Mouse (Mus musculus): Measurements from ENCODE around the gene Tenm3. TPM values are rescaled to one million over a fixed set of nuclear protein-coding genes. Genes with fewer than 3 reads are reported as not detected.

The Tenm3 gene
- polyA plus RNA-seq, 1 experiment, result 2.3 TPM

GRCm38 (mm10) chr8:48295558-48295957 is 548.2 kb downstream of the Tenm3 start:
- Histone ChIP-seq H3K4me1 (replicated peaks; ENCODE audit: control insufficient read depth, insufficient read depth, low read length) (no peaks in the 10 kb centered on the region), H3K36me3 (ENCODE audit: control insufficient read depth, insufficient read depth, low read length) (no peaks in the 10 kb centered on the region), H3K27me3 (ENCODE audit: control insufficient read depth, insufficient read depth, low read length) (no peaks in the 10 kb centered on the region), H3K27ac (ENCODE audit: control insufficient read depth, insufficient read depth, low read length) (no peak overlapping the region), H3K4me3 (ENCODE audit: control insufficient read depth, insufficient read depth, low read length) (no peak overlapping the region)
- DNase-seq, result no peak
- TF ChIP-seq CTCF (IDR thresholded peaks at IDR 0.05; ENCODE audit: borderline replicate concordance, control insufficient read depth, extremely low read depth, insufficient read depth, low read length, poor library complexity), result no peak
- TF ChIP-seq POLR2A (IDR thresholded peaks at IDR 0.05; ENCODE audit: control insufficient read depth, extremely low read depth, insufficient read depth, low read length, poor library complexity), result no peak
- 21% methylated on average over 6 of the region's 6 CpGs for WGBS

- DNase-seq, result no peak
- over 99% methylated on average over 3 of the region's 3 CpGs for WGBS
- no peak for TF ChIP-seq CTCF (IDR thresholded peaks at IDR 0.05; ENCODE audit: borderline replicate concordance, control insufficient read depth, extremely low read depth, insufficient read depth, low read length, poor library complexity)
- no peak for TF ChIP-seq POLR2A (IDR thresholded peaks at IDR 0.05; ENCODE audit: control insufficient read depth, extremely low read depth, insufficient read depth, low read length, poor library complexity)
- Histone ChIP-seq H3K27me3 (ENCODE audit: control insufficient read depth, insufficient read depth, low read length) (no peaks in the 10 kb centered on the region), H3K4me1 (replicated peaks; ENCODE audit: control insufficient read depth, insufficient read depth, low read length) (no peaks in the 10 kb centered on the region), H3K4me3 (ENCODE audit: control insufficient read depth, insufficient read depth, low read length) (no peak overlapping the region), H3K36me3 (ENCODE audit: control insufficient read depth, insufficient read depth, low read length) (no peaks in the 10 kb centered on the region), H3K27ac (ENCODE audit: control insufficient read depth, insufficient read depth, low read length) (no peak overlapping the region)
Measured at GRCm38 (mm10) chr8:48293797-48294196, 550.0 kb downstream of the Tenm3 start.

GRCm38 (mm10) chr8:48285432-48285831 is 558.3 kb downstream of the Tenm3 start:
- TF ChIP-seq CTCF (IDR thresholded peaks at IDR 0.05; ENCODE audit: borderline replicate concordance, control insufficient read depth, extremely low read depth, insufficient read depth, low read length, poor library complexity) (no peak), POLR2A (IDR thresholded peaks at IDR 0.05; ENCODE audit: control insufficient read depth, extremely low read depth, insufficient read depth, low read length, poor library complexity) (no peak)
- H3K36me3 ChIP-seq (ENCODE audit: control insufficient read depth, insufficient read depth, low read length), result no peaks in the 10 kb centered on the region
- WGBS, result 96% methylated on average over 10 of the region's 10 CpGs
- H3K27ac ChIP-seq (ENCODE audit: control insufficient read depth, insufficient read depth, low read length), result no peak overlapping the region
- no peak for DNase-seq
- H3K27me3 ChIP-seq (ENCODE audit: control insufficient read depth, insufficient read depth, low read length), result no peaks in the 10 kb centered on the region
- H3K4me1 ChIP-seq (replicated peaks; ENCODE audit: control insufficient read depth, insufficient read depth, low read length), result no peaks in the 10 kb centered on the region
- H3K4me3 ChIP-seq (ENCODE audit: control insufficient read depth, insufficient read depth, low read length), result no peak overlapping the region

- Histone ChIP-seq H3K27me3 (ENCODE audit: control insufficient read depth, insufficient read depth, low read length) (no peaks in the 10 kb centered on the region), H3K27ac (ENCODE audit: control insufficient read depth, insufficient read depth, low read length) (no peak overlapping the region), H3K36me3 (ENCODE audit: control insufficient read depth, insufficient read depth, low read length) (no peaks in the 10 kb centered on the region), H3K4me1 (replicated peaks; ENCODE audit: control insufficient read depth, insufficient read depth, low read length) (no peaks in the 10 kb centered on the region), H3K4me3 (ENCODE audit: control insufficient read depth, insufficient read depth, low read length) (no peak overlapping the region)
- DNase-seq, result no peak
- TF ChIP-seq CTCF (IDR thresholded peaks at IDR 0.05; ENCODE audit: borderline replicate concordance, control insufficient read depth, extremely low read depth, insufficient read depth, low read length, poor library complexity), result no peak
- TF ChIP-seq POLR2A (IDR thresholded peaks at IDR 0.05; ENCODE audit: control insufficient read depth, extremely low read depth, insufficient read depth, low read length, poor library complexity), result no peak
- WGBS, result 91% methylated on average over 11 of the region's 11 CpGs
Measured at GRCm38 (mm10) chr8:48281855-48282254, 561.9 kb downstream of the Tenm3 start.

- H3K4me3 ChIP-seq (ENCODE audit: control insufficient read depth, insufficient read depth, low read length), result no peak overlapping the region
- H3K27me3 ChIP-seq (ENCODE audit: control insufficient read depth, insufficient read depth, low read length), result no peaks in the 10 kb centered on the region
- H3K4me1 ChIP-seq (replicated peaks; ENCODE audit: control insufficient read depth, insufficient read depth, low read length), result no peaks in the 10 kb centered on the region
- DNase-seq, result no peak
- TF ChIP-seq CTCF (IDR thresholded peaks at IDR 0.05; ENCODE audit: borderline replicate concordance, control insufficient read depth, extremely low read depth, insufficient read depth, low read length, poor library complexity), result no peak
- no peak for TF ChIP-seq POLR2A (IDR thresholded peaks at IDR 0.05; ENCODE audit: control insufficient read depth, extremely low read depth, insufficient read depth, low read length, poor library complexity)
- H3K36me3 ChIP-seq (ENCODE audit: control insufficient read depth, insufficient read depth, low read length), result no peaks in the 10 kb centered on the region
- H3K27ac ChIP-seq (ENCODE audit: control insufficient read depth, insufficient read depth, low read length), result no peak overlapping the region
- WGBS, result 92% methylated on average over 2 of the region's 2 CpGs
Measured at GRCm38 (mm10) chr8:48279360-48279759, 564.4 kb downstream of the Tenm3 start.

GRCm38 (mm10) chr8:48277986-48278635 is 565.6 kb downstream of the Tenm3 start:
- H3K4me1 ChIP-seq (replicated peaks; ENCODE audit: control insufficient read depth, insufficient read depth, low read length), result no peaks in the 10 kb centered on the region
- H3K36me3 ChIP-seq (ENCODE audit: control insufficient read depth, insufficient read depth, low read length), result no peaks in the 10 kb centered on the region
- no peaks in the 10 kb centered on the region for H3K27me3 ChIP-seq (ENCODE audit: control insufficient read depth, insufficient read depth, low read length)
- H3K4me3 ChIP-seq (ENCODE audit: control insufficient read depth, insufficient read depth, low read length), result no peak overlapping the region
- H3K27ac ChIP-seq (ENCODE audit: control insufficient read depth, insufficient read depth, low read length), result no peak overlapping the region
- 97% methylated on average over 15 of the region's 15 CpGs for WGBS
- no peak for DNase-seq
- no peak for TF ChIP-seq POLR2A (IDR thresholded peaks at IDR 0.05; ENCODE audit: control insufficient read depth, extremely low read depth, insufficient read depth, low read length, poor library complexity)

GRCm38 (mm10) chr8:48275066-48275465 is 568.7 kb downstream of the Tenm3 start:
- no peak for DNase-seq
- Histone ChIP-seq H3K27me3 (ENCODE audit: control insufficient read depth, insufficient read depth, low read length) (no peaks in the 10 kb centered on the region), H3K36me3 (ENCODE audit: control insufficient read depth, insufficient read depth, low read length) (no peaks in the 10 kb centered on the region), H3K4me3 (ENCODE audit: control insufficient read depth, insufficient read depth, low read length) (no peak overlapping the region), H3K27ac (ENCODE audit: control insufficient read depth, insufficient read depth, low read length) (no peak overlapping the region), H3K4me1 (replicated peaks; ENCODE audit: control insufficient read depth, insufficient read depth, low read length) (no peaks in the 10 kb centered on the region)
- 96% methylated on average over 11 of the region's 11 CpGs for WGBS
- TF ChIP-seq POLR2A (IDR thresholded peaks at IDR 0.05; ENCODE audit: control insufficient read depth, extremely low read depth, insufficient read depth, low read length, poor library complexity), result no peak
- TF ChIP-seq CTCF (IDR thresholded peaks at IDR 0.05; ENCODE audit: borderline replicate concordance, control insufficient read depth, extremely low read depth, insufficient read depth, low read length, poor library complexity), result no peak

Data from thymus, adult 2 months (tissue).